In genomic region chr9:4309351-4310085, GRCm38 (mm10) we compare ENCODE assay signal across 8 mouse cellular contexts. TPM values are rescaled to one million over a fixed set of nuclear protein-coding genes. Genes with fewer than 3 reads are reported as not detected.
DNase-seq lines count a peak whose midpoint lies in the region; ATAC-seq lines count a peak whose summit lies in the region.

Gene Aasdhppt, minus strand, starts transcription at chr9:4309471.
Gene Kbtbd3, plus strand, starts transcription at chr9:4309833.

- peak; percentile 99 for DNase-seq in adipocyte (ENCODE audit: low spot score)
- DNase-seq in embryo, embryonic 10 days (ENCODE audit: low spot score), result peak; percentile 99
- DNase-seq in gastrocnemius, postnatal 10 days, result peak; percentile 94
- peak; percentile 100 for DNase-seq in induced T-regulatory cell, adult 2 months (ENCODE audit: low read depth)
- DNase-seq in left cerebral cortex, adult 9 months (ENCODE audit: low spot score in 2 of 2), result peak; percentile 99
- DNase-seq in right cerebral cortex, postnatal 14 days, result peak; percentile 98
- peak; percentile 97 to 99 for DNase-seq in urinary bladder, postnatal 36 days (ENCODE audit: low spot score in 2 of 2)

- peak; percentile 75 for ATAC-seq in megakaryocyte progenitor cell, adult 5-6 weeks (replicated peaks; ENCODE audit: poor library complexity)

RNA-seq across cellular contexts. Expression of gene Aasdhppt, which starts in this region (rescaled TPM):
- total RNA-seq in gastrocnemius, postnatal 10 days (2021), result 10 to 100 TPM; 12.3 to 13.3 TPM
- 49.4 and 49.9 TPM in 2 replicates for total RNA-seq in megakaryocyte progenitor cell, adult 5-6 weeks (2015)
- total RNA-seq in megakaryocyte progenitor cell, adult 5-6 weeks (2017), result 23.9 and 27.8 TPM in 2 replicates

RNA-seq across cellular contexts. Expression of gene Kbtbd3, which starts in this region (rescaled TPM):
- 1 to 10 TPM; 3.2 to 3.8 TPM for total RNA-seq in gastrocnemius, postnatal 10 days (2021)
- total RNA-seq in megakaryocyte progenitor cell, adult 5-6 weeks (2015), result 4.3 and 5.6 TPM in 2 replicates
- total RNA-seq in megakaryocyte progenitor cell, adult 5-6 weeks (2017), result 3.1 and 3.9 TPM in 2 replicates

Comparison
In these comparisons a context has a peak if more than half of its experiments do, and no peak if none do; other contexts are left out.
1. Peak in every context shown above with its lines: DNase-seq and ATAC-seq.